Mouse (Mus musculus) brain, embryonic 14.5 days (tissue): ENCODE measurements around the gene Cyp26b1.

ENCODE experiments used
- CTCF ChIP-seq: fragments of 200-500 bp; IDR thresholded peaks from 2 replicates; pipeline ENCODE4 v1.5.1; 2012; ENCODE audit warnings: inconsistent platforms, mild to moderate bottlenecking, moderate library complexity, borderline replicate concordance; ENCODE audit not compliant: insufficient read depth, insufficient read length; ENCODE audit errors: extremely low read depth
- POLR2A ChIP-seq: fragments of 200-500 bp; IDR thresholded peaks from 2 replicates; pipeline ENCODE4 v1.6.1; 2012; ENCODE audit warnings: mild to moderate bottlenecking, inconsistent platforms, borderline replicate concordance; ENCODE audit not compliant: poor library complexity, insufficient read depth, insufficient read length, severe bottlenecking; ENCODE audit errors: extremely low read depth

GRCm38 (mm10) chr6:84539924-84540323 lies 53.8 kb downstream of the Cyp26b1 start:
- TF ChIP-seq CTCF (no peak), POLR2A (no peak)
